ENCODE assay signal across 13 mouse cellular contexts in the genomic region with DNA sequence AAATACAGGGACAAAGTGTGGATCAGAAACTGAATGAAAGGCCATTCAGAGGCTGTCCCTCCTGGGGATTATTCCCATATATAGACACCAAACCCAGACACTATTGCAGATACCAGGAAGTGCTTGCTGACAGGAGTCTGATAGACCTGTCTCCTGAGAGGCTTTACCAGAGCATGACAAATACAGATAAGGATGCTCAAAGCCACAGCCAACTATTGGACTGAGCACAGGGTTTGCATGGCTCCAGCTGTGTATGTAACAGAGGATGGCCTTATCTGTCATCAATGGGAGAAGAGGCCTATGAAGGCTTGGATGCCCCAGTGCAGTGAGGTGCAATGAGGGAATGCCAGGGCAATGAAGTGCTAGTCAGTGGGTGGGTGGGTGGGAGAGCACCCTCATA.
"Had no signal": no experiment of that assay in that cellular context is flagged by ENCODE, and none has a peak within 500 bp of the region (broad histone marks: within the 10 kb centered on the region; RNA-seq: fewer than 3 reads in every experiment).

No protein-coding gene starts in this region.

- H3K4me2 ChIP-seq: limb, embryonic 12.5 days; limb, embryonic 15.5 days; liver, embryonic 11.5 days; lung, embryonic 14.5 days had no signal

- H3K9me3 ChIP-seq: limb, embryonic 12.5 days; limb, embryonic 15.5 days had no signal

- H3K36me3 ChIP-seq: limb, embryonic 12.5 days; limb, embryonic 15.5 days had no signal

- H3K9ac ChIP-seq: limb, embryonic 12.5 days; limb, embryonic 15.5 days; liver, embryonic 14.5 days; liver, postnatal 0 days; lung, embryonic 14.5 days had no signal

- H3K4me1 ChIP-seq: limb, embryonic 12.5 days; limb, embryonic 15.5 days had no signal

- DNase-seq: kidney, postnatal 14 days; kidney, postnatal 4 days; left cerebral cortex, postnatal 4 days; liver, postnatal 0 days; lung, embryonic 14.5 days; midbrain, embryonic 14.5 days; thymus, postnatal 25 days had no signal

- ATAC-seq: liver, postnatal 0 days; lung, postnatal 0 days had no signal

- H3K27ac ChIP-seq: limb, embryonic 12.5 days; limb, embryonic 15.5 days; liver, embryonic 14.5 days; macrophage had no signal

- H3K4me3 ChIP-seq: limb, embryonic 12.5 days; limb, embryonic 15.5 days had no signal

- H3K27me3 ChIP-seq: limb, embryonic 12.5 days; limb, embryonic 15.5 days had no signal
